Mouse (Mus musculus): Measurements from ENCODE around the gene Pycr2.

GRCm38 (mm10) chr1:180956973-180957381, 52.9 kb downstream of the Pycr2 start:
- TF ChIP-seq CTCF (IDR thresholded peaks at IDR 0.05) (no peak), EP300 (IDR thresholded peaks at IDR 0.05) (peak; percentile 78)
